Mouse (Mus musculus) midbrain, embryonic 16.5 days (tissue): ENCODE measurements at regions not wholly inside any gene's neighbourhood (a gene's known extent, or its start where the extent isn't known, plus 50 kb on each side); places are given as distances from the start of the nearest gene placed in this dataset.
A peak's percentile ranks its signal among the peaks of the same experiment; 100 is the strongest.

Experiments used
- ATAC-seq: fragments of 200-750 bp; cut with Nextera tagmentation; 2 replicates; pipeline ENCODE4 v1.8.0; 2017; ENCODE audit warnings: moderate TSS enrichment
- H3K27ac ChIP-seq: fragments of 300-500 bp; sonication (generic); 2 replicates; pipeline ENCODE4 v1.5.1; 2014; ENCODE audit warnings: mild to moderate bottlenecking, low read length, mixed read lengths
- H3K27me3 ChIP-seq: fragments of 300-500 bp; sonication (generic); 2 replicates; pipeline ENCODE4 v1.6.1; 2014; ENCODE audit warnings: low read depth, low read length, mixed read lengths; ENCODE audit not compliant: control insufficient read depth, insufficient read depth
- H3K36me3 ChIP-seq: fragments of 300-500 bp; sonication (generic); 2 replicates; pipeline ENCODE4 v1.6.1; 2014; ENCODE audit warnings: mild to moderate bottlenecking, low read length, moderate library complexity, mixed read lengths; ENCODE audit not compliant: control insufficient read depth, insufficient read depth
- H3K4me1 ChIP-seq: fragments of 300-500 bp; sonication (generic); 2 replicates; pipeline ENCODE4 v1.6.1; 2014; ENCODE audit warnings: mild to moderate bottlenecking, low read length, mixed read lengths; ENCODE audit not compliant: control insufficient read depth, insufficient read depth
- H3K4me2 ChIP-seq: fragments of 300-500 bp; sonication (generic); 2 replicates; pipeline ENCODE4 v1.6.1; 2014; ENCODE audit warnings: mild to moderate bottlenecking, low read length, mixed read lengths
- H3K4me3 ChIP-seq: fragments of 300-500 bp; sonication (generic); 2 replicates; pipeline ENCODE4 v1.5.1; 2014; ENCODE audit warnings: low read depth, mild to moderate bottlenecking, low read length, moderate library complexity, mixed read lengths
- H3K9ac ChIP-seq: fragments of 300-500 bp; sonication (generic); 2 replicates; pipeline ENCODE4 v1.6.1; 2014; ENCODE audit warnings: low read depth, low read length, mixed read lengths
- H3K9me3 ChIP-seq: fragments of 300-500 bp; sonication (generic); replicated peaks from 2 replicates; pipeline ENCODE4 v1.6.1; 2014; ENCODE audit warnings: mild to moderate bottlenecking, low read length, mixed read lengths; ENCODE audit not compliant: control insufficient read depth, poor library complexity, severe bottlenecking
- WGBS: fragments of 180-500 bp; shearing (Covaris S2); extraction: QIAGEN DNeasy Blood & Tissue Kit; methylation state at CpG from one replicate; pipeline ENCODE4 v1.1.7; 2014; 5-methylcytosine and 5-hydroxymethylcytosine counted together

DNA sequence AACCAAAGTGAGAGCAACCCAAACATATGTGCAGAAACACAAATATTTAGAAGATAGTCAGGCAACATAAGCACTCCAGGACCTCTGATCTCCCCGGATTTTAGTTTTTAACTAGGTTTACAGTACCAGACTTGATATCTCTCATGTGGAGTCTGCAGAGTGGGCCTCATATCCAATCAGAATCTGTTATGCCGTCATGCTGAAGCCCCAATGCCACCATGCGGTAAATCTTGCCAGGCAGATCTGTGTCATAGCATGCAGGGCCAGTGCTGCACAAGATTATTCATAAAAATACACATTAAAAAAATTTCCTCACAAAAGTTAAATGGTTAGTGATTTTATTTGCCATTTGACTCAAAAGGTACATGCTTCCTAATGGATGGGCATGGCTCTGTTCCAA, 106.9 kb upstream of the Ccser1 start:
- H3K9me3 ChIP-seq, result no peaks in the 10 kb centered on the region
- ATAC-seq, result no peak

DNA sequence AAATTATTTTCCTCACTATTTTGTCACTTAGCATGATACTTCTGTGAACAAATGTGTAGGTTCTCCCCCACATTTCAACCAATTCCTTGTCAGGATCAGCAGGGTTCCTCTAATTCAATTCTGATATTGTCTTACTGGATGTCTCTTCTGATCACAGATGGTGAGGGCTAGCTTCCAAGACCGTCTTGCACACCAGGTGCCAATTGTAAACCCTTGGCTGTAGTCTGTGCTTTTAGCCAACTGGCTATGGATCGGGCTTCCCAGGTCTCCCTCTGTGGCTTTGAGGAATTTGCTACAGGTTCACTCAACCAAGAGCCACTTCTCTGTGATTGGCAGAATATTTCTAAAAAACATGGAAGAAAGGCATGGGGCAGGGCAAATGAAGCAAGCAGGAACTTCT, 106.3 kb upstream of the Ccser1 start:
- Histone ChIP-seq H3K27ac (no peak overlapping the region), H3K4me1 (no peaks in the 10 kb centered on the region)

More for the DNA sequence above, 106.9 kb upstream of the Ccser1 start:
- Histone ChIP-seq H3K4me3 (no peak overlapping the region), H3K27ac (no peak overlapping the region), H3K9ac (no peak overlapping the region), H3K27me3 (no peaks in the 10 kb centered on the region), H3K36me3 (no peaks in the 10 kb centered on the region), H3K4me2 (no peak overlapping the region), H3K4me1 (peaks cover under 1% of the 10 kb centered on the region; the same call in 1 of the 2 replicates)
- WGBS, result 92% methylated on average over 3 of the region's 3 CpGs

DNA sequence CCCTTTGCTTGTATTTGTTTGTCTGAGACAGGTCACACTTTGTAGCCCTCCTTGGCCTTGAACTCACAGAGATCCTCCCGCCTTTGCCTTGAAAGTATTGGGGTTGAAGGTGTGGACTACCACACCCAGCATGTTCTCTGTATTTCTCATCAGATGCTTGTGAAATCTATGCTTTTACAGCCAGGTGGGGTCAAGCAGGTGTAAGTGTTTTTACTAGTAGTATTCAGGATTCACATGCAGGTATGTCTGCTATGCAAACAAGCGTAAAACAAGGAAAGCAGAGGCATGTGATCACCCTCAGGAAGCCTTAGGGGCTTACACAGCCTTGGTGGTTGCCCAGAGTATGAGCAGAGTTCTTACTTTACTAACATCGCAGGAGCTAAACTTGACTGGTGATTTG, 105.4 kb upstream of the Ccser1 start:
- no peak overlapping the region for H3K4me3 ChIP-seq
- 93% methylated on average over 3 of the region's 3 CpGs for WGBS
- ATAC-seq, result no peak

More for the DNA sequence above, 106.3 kb upstream of the Ccser1 start:
- 57% methylated on average over 2 of the region's 2 CpGs for WGBS
- no peak for ATAC-seq
- Histone ChIP-seq H3K27me3 (no peaks in the 10 kb centered on the region), H3K36me3 (no peaks in the 10 kb centered on the region), H3K4me2 (no peak overlapping the region), H3K9me3 (no peaks in the 10 kb centered on the region), H3K4me3 (no peak overlapping the region), H3K9ac (no peak overlapping the region)

DNA sequence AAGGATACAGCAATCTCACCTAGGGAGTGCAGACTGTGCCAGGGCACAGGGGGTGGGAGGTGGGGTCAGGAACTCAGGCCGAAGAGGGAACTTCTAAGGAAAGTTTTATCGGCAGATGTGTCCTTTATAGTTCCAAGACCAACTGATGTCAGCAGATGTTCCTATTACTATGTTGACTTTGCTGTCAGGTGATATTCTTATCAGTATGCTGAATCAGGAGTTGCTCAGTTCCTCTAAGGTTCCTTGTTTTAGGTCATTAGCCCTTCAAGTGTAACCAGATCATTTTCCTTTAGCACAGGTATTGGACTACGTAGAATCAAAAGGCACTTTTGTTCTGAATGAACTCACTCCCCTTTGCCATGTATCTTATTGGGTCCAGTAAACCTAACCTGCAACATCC, 101.6 kb upstream of the Ccser1 start:
- H3K9me3 ChIP-seq, result no peaks in the 10 kb centered on the region
- 89% methylated on average over 3 of the region's 3 CpGs for WGBS
- no peak overlapping the region for H3K27ac ChIP-seq
- H3K27me3 ChIP-seq, result no peaks in the 10 kb centered on the region
- H3K4me2 ChIP-seq, result no peak overlapping the region
- H3K4me1 ChIP-seq, result peaks cover 3% of the 10 kb centered on the region; the same call in 1 of the 2 replicates
- ATAC-seq, result no peak
- no peaks in the 10 kb centered on the region for H3K36me3 ChIP-seq
- H3K9ac ChIP-seq, result no peak overlapping the region
- H3K4me3 ChIP-seq, result no peak overlapping the region

More for the DNA sequence above, 105.4 kb upstream of the Ccser1 start:
- Histone ChIP-seq H3K4me2 (no peak overlapping the region), H3K4me1 (no peaks in the 10 kb centered on the region), H3K9me3 (no peaks in the 10 kb centered on the region), H3K36me3 (no peaks in the 10 kb centered on the region), H3K27ac (no peak overlapping the region), H3K9ac (no peak overlapping the region), H3K27me3 (no peaks in the 10 kb centered on the region)

DNA sequence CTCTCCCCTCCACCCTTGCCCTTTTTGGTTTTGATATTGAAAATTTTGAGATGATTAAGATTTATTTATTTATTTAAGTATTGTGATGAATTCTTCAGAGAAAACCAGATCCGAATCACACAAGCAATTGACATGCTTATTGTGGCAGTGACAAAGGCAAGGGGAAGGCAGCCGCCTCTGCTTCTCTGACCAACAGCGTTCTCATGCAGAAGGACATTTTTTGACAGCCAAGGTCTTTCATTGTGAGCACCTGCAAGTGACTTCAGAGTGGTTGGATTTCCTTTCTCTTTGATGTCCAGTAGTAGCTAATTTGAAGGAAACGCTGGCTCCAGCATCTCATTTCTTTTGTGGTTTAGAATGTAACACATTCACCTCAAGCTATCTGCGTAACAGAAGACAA, 99.5 kb upstream of the Ccser1 start:
- H3K27ac ChIP-seq, result no peak overlapping the region

DNA sequence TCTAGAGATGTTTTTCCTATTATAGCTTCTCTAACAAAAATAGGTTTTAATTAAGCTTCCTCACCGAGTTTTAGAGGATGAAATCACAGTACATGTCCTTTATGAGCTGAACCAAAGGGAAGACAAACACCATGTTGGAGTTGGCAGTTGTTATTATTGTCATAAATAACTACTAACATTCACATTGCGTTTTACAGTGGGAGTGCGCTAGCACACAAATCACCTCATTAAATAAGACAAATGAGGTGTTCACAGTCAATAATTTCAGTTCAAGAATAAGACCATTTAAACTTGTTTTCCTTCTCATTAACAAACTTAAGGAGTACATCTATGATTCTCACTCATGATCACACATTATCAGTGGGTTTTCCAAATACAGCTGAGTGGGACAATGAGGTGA, 96.8 kb upstream of the Ccser1 start:
- Histone ChIP-seq H3K9me3 (no peaks in the 10 kb centered on the region), H3K27ac (no peak overlapping the region), H3K9ac (no peak overlapping the region), H3K4me2 (no peak overlapping the region), H3K27me3 (no peaks in the 10 kb centered on the region), H3K4me1 (peaks cover 3% of the 10 kb centered on the region; the same call in 1 of the 2 replicates), H3K4me3 (no peak overlapping the region), H3K36me3 (no peaks in the 10 kb centered on the region)
- whole genome bisulfite sequencing, result 85% methylated on average over 3 of the region's 3 CpGs
- no peak for ATAC-seq

More for the DNA sequence above, 99.5 kb upstream of the Ccser1 start:
- H3K4me2 ChIP-seq, result no peak overlapping the region
- no peaks in the 10 kb centered on the region for H3K36me3 ChIP-seq
- no peaks in the 10 kb centered on the region for H3K27me3 ChIP-seq
- no peak overlapping the region for H3K4me3 ChIP-seq
- 27% methylated on average over 5 of the region's 5 CpGs for WGBS
- no peaks in the 10 kb centered on the region for H3K9me3 ChIP-seq
- H3K9ac ChIP-seq, result no peak overlapping the region
- peaks cover 3% of the 10 kb centered on the region; the same call in 1 of the 2 replicates for H3K4me1 ChIP-seq
- ATAC-seq, result no peak

DNA sequence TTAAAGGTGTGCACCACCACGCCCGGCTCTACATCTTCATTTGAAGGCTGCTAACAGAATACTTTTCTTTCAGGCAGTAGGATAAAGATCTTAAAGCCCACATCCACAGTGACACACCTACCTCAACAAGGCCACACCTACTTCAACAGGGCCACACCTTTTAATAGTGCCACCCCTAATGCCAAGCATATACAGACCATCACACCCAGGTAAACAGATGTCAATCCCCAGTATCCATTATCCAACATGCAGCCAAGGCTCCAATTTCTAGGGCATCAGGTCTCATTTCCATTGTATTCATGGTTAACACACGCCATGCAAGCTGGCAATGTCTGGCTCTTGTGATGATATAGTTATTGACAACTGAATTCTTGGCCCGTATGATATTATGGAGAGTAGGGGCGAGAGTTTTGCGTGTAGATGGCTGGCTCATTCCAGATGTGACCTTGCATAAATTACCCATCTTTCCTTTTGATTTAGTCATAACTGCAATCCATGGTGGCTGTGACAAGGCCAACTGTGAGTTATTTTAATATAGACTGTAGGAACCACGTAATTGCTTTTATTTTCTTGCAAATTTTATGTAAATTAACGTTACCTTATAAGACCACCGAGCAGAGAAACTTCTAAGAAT, 80.7 kb upstream of the Ccser1 start:
- Histone ChIP-seq H3K27me3 (no peaks in the 10 kb centered on the region), H3K36me3 (no peaks in the 10 kb centered on the region), H3K27ac (no peak overlapping the region), H3K4me2 (no peak overlapping the region), H3K4me1 (peaks cover 6% of the 10 kb centered on the region; the same call in 1 of the 2 replicates), H3K4me3 (no peak overlapping the region), H3K9ac (no peak overlapping the region), H3K9me3 (no peaks in the 10 kb centered on the region)
- peak; percentile 64 for ATAC-seq
- 51% methylated on average over 9 of the region's 9 CpGs for WGBS

DNA sequence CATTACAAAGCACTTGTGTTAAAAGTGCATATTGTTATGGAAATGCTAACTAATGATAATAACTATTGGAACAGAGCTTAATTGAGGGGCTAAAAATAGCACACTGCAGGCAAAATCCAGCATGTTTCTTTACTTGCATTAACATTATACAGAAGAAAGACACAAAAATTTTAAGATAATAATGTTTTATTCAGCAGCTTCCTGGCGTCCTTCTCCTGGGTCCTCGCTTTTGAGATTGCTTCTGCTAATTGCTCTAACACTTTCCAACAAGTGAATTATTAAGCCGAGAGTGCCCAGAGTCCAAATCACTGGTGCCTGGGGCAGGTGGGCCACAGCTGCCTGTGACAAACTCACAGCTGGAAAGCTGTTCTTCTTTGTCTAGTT, 80.2 kb upstream of the Ccser1 start:
- 8% methylated on average over 3 of the region's 3 CpGs for WGBS
- Histone ChIP-seq H3K27ac (no peak overlapping the region), H3K27me3 (no peaks in the 10 kb centered on the region), H3K4me3 (no peak overlapping the region), H3K9me3 (no peaks in the 10 kb centered on the region), H3K9ac (no peak overlapping the region), H3K4me2 (no peak overlapping the region), H3K36me3 (no peaks in the 10 kb centered on the region), H3K4me1 (peaks cover 6% of the 10 kb centered on the region; the same call in 1 of the 2 replicates)
- peak; percentile 61 for ATAC-seq

DNA sequence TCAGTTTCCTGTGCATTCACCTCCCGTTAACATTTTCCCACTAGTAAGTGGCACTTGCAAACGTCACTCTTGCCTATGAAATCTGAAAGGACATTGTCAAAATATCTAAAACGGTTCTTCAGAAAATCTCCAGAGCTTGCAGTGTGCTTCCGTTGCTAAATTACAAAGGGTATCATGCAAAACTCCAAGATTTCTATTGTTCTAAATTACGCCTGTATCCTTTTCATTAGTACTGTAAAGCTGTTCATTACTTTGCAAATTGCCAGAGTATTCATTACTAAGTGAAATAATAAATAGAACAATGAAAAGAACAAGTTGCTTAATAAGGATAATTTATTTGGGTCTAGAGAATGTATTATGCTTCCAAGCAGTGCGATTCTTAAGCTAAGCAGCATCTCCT, 78.2 kb upstream of the Ccser1 start:
- Histone ChIP-seq H3K4me3 (no peak overlapping the region), H3K27me3 (no peaks in the 10 kb centered on the region), H3K9me3 (no peaks in the 10 kb centered on the region), H3K36me3 (no peaks in the 10 kb centered on the region), H3K9ac (no peak overlapping the region), H3K4me2 (no peak overlapping the region), H3K4me1 (peaks cover 6% of the 10 kb centered on the region; the same call in 1 of the 2 replicates), H3K27ac (no peak overlapping the region)
- WGBS, result 67% methylated on average over 6 of the region's 6 CpGs
- no peak for ATAC-seq
